Mouse (Mus musculus): ENCODE measurements around the gene Tmem8.

The Tmem8 gene

DNA sequence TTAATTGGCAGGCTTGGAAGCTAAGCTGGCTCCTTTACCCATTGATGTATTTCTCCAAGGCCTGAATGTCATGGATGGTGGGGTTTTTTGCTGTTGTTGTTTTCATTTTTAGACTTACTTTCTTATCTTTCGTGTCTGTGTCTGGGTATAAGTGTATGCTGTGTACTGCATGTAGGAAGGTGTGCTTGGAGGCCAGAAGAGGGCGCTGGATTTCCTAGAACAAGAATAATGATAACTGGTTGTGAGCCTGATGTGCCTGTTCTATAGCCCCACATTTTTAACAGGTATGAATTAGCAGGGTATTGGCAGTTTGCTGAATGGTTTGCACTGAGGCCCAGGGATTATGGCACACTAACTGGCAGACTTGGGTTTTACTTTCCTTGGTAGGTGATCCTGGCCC is 36.0 kb downstream of the Tmem8 start:
- no peak for DNase-seq

DNA sequence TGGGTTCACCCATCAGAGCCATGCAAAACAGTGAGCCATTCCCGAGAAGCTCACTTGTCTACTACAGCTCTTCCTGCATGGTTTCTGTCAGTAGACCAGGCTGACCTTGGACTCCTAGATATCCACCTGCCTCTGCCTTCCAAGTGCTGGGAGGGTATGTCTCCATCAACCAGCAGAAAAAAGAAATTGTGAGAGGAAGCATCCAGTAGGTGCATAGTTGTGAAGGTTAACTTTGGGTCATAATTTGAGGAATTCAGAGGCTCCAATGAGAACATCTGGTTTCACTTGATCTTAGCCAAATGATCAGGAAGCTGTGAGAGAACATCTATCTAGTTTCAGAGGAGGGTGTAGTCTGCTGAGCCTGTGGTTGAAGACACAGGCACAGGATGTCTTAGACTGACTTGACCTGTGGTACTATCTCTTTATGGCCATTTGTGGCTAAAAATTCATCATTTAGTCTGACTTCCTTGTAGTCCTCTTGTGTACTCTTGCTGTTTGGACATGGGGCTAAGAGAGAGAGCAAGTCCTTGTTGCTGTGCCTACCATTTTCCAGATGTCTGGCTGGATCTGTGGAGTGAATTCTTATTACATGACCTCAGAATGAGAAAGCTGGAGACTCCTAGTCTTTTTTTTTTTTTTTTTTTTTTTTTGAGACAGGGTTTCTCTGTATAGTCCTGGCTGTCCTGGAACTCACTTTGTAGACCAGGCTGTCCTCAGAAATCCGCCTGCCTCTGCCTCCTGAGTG is 39.0 kb downstream of the Tmem8 start:
- no peak for DNase-seq

DNA sequence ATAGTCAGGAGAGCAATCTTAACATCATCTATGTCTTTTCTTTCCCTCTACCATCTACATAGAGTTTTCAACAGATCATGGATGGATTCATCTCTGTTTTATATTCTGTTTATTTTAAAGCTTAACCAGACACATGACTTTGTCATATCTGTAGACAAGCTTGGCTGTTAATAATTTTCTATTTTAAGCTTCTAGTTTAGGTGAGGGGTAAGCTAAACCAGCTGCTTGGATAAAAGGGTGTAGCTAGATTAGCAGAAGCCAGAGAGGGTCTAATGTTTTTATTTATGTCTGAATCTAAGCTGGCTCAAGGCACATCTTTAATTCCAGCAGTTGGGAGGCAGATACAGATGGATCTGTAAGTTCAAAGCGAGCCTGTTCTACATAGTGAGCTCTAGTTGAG is 49.6 kb downstream of the Tmem8 start:
- DNase-seq: no peak

DNA sequence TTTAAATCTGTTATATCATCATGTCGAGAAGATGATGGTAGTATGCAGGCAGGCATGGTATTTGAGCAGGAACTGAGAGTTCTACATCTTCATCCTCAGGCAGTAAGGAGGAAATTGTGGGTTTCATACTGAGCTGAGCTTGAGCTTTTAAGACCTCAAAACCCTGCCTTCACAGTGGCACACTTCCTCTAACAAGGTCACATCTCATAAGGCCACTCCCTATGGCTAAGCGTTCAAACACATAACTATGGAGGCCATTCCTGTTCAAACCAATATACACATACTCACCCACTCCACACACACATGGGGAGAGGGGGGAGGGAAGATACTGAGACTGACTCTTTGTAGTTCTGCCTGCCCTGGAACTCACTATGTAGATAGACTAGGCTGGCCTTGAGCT is 54.9 kb downstream of the Tmem8 start:
- no peak for DNase-seq
